Mouse (Mus musculus) kidney, adult 2 months (tissue): ENCODE measurements around the gene Fgf12.

Source experiments
- CTCF ChIP-seq: fragments of 200-500 bp; conservative IDR thresholded peaks from 2 replicates; pipeline ENCODE4 v1.5.1; 2011; ENCODE audit warnings: low read depth, mild to moderate bottlenecking, control low read depth, low read length, moderate library complexity, mixed read lengths; ENCODE audit not compliant: insufficient read depth, insufficient read length
- POLR2A ChIP-seq: fragments of 200-500 bp; IDR thresholded peaks from one replicate; pipeline ENCODE4 v1.6.1; 2011; ENCODE audit warnings: low read depth, low read length, control low read depth

- TF ChIP-seq CTCF, result no peak
- TF ChIP-seq POLR2A, result no peak
Measured at GRCm38 (mm10) chr16:28694113-28694899, 58.6 kb downstream of the Fgf12 start.
